Mouse (Mus musculus): ENCODE data around the gene Shc2. TPM values are rescaled to one million over a fixed set of nuclear protein-coding genes. Genes with fewer than 3 reads are reported as not detected.

Shc2 gene
- polyA plus RNA-seq, 1 experiment from 2014 or later, result 6.5 TPM

DNA sequence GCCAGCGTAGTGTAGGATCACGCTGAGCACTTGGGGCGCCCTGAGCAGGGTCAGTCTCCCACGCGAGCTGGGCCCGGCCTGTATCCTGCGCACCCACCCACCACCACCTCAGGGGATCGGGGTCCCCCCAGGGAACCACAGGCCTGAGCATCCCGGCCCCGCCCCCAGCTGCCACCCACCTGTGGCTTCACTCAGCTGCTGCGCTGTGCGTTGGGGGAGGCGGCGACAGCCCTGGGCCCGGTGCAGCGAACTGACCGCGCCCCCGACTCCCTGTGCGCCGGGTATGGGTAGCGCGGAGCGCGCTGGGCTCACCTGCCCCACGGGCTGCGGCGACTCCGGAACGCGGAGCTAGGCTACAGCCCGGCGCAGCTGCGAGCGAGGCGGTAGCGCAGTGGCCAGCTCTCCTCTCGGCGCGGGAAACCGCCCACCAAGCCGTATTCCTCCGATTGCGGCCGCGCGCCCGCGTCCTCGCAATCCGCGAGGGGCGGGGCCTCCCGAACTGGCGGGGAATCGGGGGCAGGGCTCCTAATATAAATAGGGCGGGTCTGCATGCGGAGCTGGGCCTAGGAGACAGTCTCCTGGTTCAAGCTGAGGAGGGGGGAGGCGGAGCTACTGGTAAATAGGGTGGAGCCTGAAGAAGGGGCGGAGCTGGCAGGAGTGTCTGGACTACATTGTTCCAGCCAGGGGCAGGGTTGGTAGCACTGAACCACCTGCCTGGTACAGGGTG is 24.0 kb downstream of the Shc2 start, which contains the start of gene C2cd4c:
Gene C2cd4c, minus strand, starts transcription at position 448 of the 727 bp plus-strand sequence.
- peaks cover 20% of the 10 kb centered on the region for H3K4me1 ChIP-seq (ENCODE audit: control insufficient read depth, insufficient read depth, low read length)
- no peaks in the 10 kb centered on the region for H3K9me3 ChIP-seq (replicated peaks; ENCODE audit: control insufficient read depth, low read length)
- no peak within 1 kb of the TSS for H3K27ac ChIP-seq (ENCODE audit: low read depth, low read length)
- peak within 1 kb of the TSS; percentile 61 for H3K9ac ChIP-seq (ENCODE audit: low read length)
- DNase-seq (ENCODE audit: low spot score) (peak; percentile 81), ATAC-seq (peak; percentile 81)
- WGBS, result 1% methylated on average over 60 of the region's 60 CpGs
- peaks cover 27% of the 10 kb centered on the region for H3K27me3 ChIP-seq (replicated peaks; ENCODE audit: control insufficient read depth, insufficient read depth, low read length)
- H3K4me2 ChIP-seq (ENCODE audit: low read length), result peak within 1 kb of the TSS; percentile 93
- H3K36me3 ChIP-seq (ENCODE audit: control insufficient read depth, insufficient read depth, low read length), result no peaks in the 10 kb centered on the region
- peak within 1 kb of the TSS; percentile 51 for H3K4me3 ChIP-seq (ENCODE audit: low read depth, low read length)

DNA sequence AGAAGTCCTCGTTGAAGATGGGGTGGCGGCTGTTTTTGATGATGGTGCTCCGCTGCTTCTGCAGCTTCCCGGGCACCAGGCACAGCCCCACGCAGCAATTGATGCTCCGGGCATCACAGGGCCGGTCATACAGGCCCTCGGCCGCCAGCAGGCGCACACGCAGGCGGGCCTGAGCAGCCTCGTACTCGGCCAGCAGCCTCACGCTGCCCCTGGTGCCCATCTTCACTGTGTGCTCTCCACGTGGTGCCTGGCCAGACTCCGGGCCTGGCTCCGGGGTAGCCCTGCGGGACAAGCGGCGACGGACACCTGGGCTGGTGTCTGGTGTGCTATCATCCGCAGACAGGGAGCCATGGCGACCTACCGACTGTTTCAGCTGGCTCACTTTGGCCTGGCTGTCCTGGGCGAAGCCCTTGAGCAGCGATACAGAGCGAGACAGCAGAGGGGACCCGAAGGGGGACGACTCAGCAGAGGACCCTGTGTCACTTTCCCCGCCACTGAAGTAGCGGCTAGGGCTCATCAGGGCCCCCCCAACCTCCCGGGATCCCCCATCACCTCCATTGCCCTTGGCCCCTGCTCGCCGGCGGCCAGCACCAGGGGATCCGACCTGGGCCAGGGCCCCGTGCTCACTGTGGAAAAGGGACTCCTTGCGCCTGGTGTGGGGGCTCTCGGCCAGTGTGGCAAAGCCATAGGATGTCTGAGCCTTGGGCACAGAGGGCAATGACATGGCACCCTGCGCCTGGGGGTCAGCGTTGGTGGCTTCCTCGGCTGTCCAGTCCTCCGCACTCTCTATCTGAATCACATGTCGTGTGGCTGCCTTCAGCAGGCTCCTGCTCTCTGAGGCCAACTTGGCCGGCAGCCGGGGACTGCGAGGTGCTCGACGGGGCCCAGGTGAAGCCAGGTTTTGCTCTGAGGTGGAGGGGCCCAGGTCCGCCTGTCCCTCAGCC is 25.3 kb downstream of the Shc2 start:
- ATAC-seq, result peak; percentile 33
- peak; percentile 38 for DNase-seq (ENCODE audit: low spot score)
- WGBS, result 10% methylated on average over 51 of the region's 51 CpGs
- peaks cover 27% of the 10 kb centered on the region for H3K27me3 ChIP-seq (replicated peaks; ENCODE audit: control insufficient read depth, insufficient read depth, low read length)
- H3K4me1 ChIP-seq (ENCODE audit: control insufficient read depth, insufficient read depth, low read length), result peaks cover 20% of the 10 kb centered on the region
- peak overlapping the region; percentile 10; the same call in 1 of the 2 replicates for H3K4me3 ChIP-seq (ENCODE audit: low read depth, low read length)
- H3K9me3 ChIP-seq (replicated peaks; ENCODE audit: control insufficient read depth, low read length), result no peaks in the 10 kb centered on the region
- no peaks in the 10 kb centered on the region for H3K36me3 ChIP-seq (ENCODE audit: control insufficient read depth, insufficient read depth, low read length)
- no peak overlapping the region; the same call in none of the 2 replicates for H3K9ac ChIP-seq (ENCODE audit: low read length)
- H3K27ac ChIP-seq (ENCODE audit: low read depth, low read length), result no peak overlapping the region
- peak overlapping the region; percentile 40; the same call in 1 of the 2 replicates for H3K4me2 ChIP-seq (ENCODE audit: low read length)

DNA sequence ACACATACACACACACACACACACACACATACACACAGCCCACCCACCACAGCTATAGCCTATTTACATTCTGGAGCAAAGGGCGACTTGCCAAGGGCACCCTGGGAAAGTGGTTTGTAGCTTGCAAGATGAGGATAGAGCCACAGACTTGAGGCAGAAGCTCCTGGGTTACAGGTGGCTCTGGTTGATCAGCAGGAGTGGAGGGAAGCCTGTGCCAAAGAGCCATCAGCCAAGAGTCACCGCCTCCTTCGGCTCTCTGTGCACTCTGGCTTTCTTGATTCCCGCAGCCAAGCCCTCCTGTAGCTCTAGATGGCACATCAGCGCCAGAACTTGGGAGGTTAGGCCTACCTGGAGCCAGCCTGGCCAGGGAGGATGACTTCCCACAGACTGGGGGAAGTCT is 26.4 kb downstream of the Shc2 start:
- Histone ChIP-seq H3K27ac (ENCODE audit: low read depth, low read length) (no peak overlapping the region), H3K4me3 (ENCODE audit: low read depth, low read length) (no peak overlapping the region), H3K27me3 (replicated peaks; ENCODE audit: control insufficient read depth, insufficient read depth, low read length) (peaks cover 27% of the 10 kb centered on the region), H3K4me1 (ENCODE audit: control insufficient read depth, insufficient read depth, low read length) (peaks cover 20% of the 10 kb centered on the region), H3K9ac (ENCODE audit: low read length) (no peak overlapping the region), H3K9me3 (replicated peaks; ENCODE audit: control insufficient read depth, low read length) (no peaks in the 10 kb centered on the region), H3K4me2 (ENCODE audit: low read length) (no peak overlapping the region), H3K36me3 (ENCODE audit: control insufficient read depth, insufficient read depth, low read length) (no peaks in the 10 kb centered on the region)
- DNase-seq (ENCODE audit: low spot score) (no peak), ATAC-seq (no peak)
- WGBS, result 28% methylated on average over 5 of the region's 5 CpGs

DNA sequence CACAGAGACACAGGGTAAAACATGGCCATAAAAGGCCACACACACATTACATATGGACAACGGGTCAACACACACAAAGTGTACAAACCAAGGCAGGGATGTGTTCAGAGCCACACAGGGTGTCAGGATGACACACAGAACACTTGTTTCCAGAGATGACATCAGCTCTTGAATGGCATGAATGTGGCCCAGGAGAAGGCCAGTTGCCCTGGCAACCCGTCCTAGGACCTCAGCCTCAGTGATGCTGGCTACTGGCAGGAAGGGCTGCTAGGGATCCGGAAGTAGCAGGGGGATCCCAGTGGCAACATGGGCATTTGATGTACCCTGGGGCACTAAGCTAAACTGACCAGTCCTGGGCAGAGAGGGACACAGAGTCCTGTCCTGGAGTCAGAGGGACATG is 28.4 kb downstream of the Shc2 start:
- Histone ChIP-seq H3K4me3 (ENCODE audit: low read depth, low read length) (no peak overlapping the region), H3K27me3 (replicated peaks; ENCODE audit: control insufficient read depth, insufficient read depth, low read length) (peaks cover 27% of the 10 kb centered on the region), H3K9me3 (replicated peaks; ENCODE audit: control insufficient read depth, low read length) (no peaks in the 10 kb centered on the region), H3K4me2 (ENCODE audit: low read length) (no peak overlapping the region), H3K9ac (ENCODE audit: low read length) (no peak overlapping the region), H3K36me3 (ENCODE audit: control insufficient read depth, insufficient read depth, low read length) (no peaks in the 10 kb centered on the region), H3K4me1 (ENCODE audit: control insufficient read depth, insufficient read depth, low read length) (peaks cover 20% of the 10 kb centered on the region), H3K27ac (ENCODE audit: low read depth, low read length) (no peak overlapping the region)
- 74% methylated on average over 3 of the region's 3 CpGs for WGBS
- no peak for DNase-seq (ENCODE audit: low spot score)
- ATAC-seq, result no peak

DNA sequence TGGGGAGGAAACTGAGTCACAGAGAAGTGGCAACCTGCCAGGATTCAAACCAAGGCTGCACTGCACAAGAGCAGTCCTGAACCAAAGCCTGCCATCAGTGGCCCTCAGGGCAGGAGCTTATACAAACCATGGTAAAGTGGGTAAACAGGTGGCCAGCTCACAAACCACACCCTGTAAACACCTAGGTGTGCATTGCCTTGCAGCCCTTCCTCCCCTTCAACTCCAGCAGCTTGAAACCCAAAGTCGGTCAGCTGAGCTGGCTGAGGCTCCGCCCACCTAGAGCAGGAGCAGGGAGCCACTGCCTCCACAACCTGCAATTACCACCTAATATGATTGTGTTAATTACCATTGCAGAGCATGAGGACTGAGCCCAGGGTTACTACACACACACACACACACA is 29.8 kb downstream of the Shc2 start:
- Histone ChIP-seq H3K4me3 (ENCODE audit: low read depth, low read length) (no peak overlapping the region), H3K27me3 (replicated peaks; ENCODE audit: control insufficient read depth, insufficient read depth, low read length) (peaks cover 17% of the 10 kb centered on the region), H3K27ac (ENCODE audit: low read depth, low read length) (no peak overlapping the region), H3K9ac (ENCODE audit: low read length) (no peak overlapping the region), H3K9me3 (replicated peaks; ENCODE audit: control insufficient read depth, low read length) (no peaks in the 10 kb centered on the region), H3K36me3 (ENCODE audit: control insufficient read depth, insufficient read depth, low read length) (no peaks in the 10 kb centered on the region), H3K4me1 (ENCODE audit: control insufficient read depth, insufficient read depth, low read length) (peaks cover 9% of the 10 kb centered on the region), H3K4me2 (ENCODE audit: low read length) (no peak overlapping the region)
- DNase-seq (ENCODE audit: low spot score), result no peak
- no peak for ATAC-seq
- 48% methylated on average over 2 of the region's 2 CpGs for WGBS

DNA sequence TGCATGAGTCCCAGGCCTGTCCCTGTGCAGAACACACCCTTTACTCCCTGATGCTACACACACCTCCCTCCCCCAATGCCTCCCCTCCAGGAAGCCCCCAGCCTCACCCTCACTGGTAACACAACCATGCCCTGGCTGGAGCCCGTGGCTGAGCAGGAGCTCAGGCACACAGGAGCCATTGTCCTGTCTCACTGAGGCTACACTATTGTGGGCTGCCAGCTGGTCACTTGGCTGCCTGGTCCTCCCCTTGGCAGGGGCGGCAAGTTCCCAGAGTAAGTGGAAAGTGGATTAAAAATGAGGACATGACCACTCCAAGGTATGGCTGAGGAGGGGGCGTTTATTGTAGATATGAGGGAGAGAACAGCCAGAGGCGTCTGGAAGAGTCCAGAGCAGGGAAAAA is 31.2 kb downstream of the Shc2 start:
- H3K9me3 ChIP-seq (replicated peaks; ENCODE audit: control insufficient read depth, low read length), result no peaks in the 10 kb centered on the region
- 61% methylated on average over 4 of the region's 4 CpGs for WGBS
- H3K27me3 ChIP-seq (replicated peaks; ENCODE audit: control insufficient read depth, insufficient read depth, low read length), result 0 out of 2 replicates have a peak, but pooled peaks cover 6% of the 10 kb centered on the region
- no peak overlapping the region for H3K9ac ChIP-seq (ENCODE audit: low read length)
- H3K27ac ChIP-seq (ENCODE audit: low read depth, low read length), result no peak overlapping the region
- no peak overlapping the region for H3K4me3 ChIP-seq (ENCODE audit: low read depth, low read length)
- no peak overlapping the region for H3K4me2 ChIP-seq (ENCODE audit: low read length)
- no peaks in the 10 kb centered on the region for H3K4me1 ChIP-seq (ENCODE audit: control insufficient read depth, insufficient read depth, low read length)
- ATAC-seq (no peak), DNase-seq (ENCODE audit: low spot score) (no peak)
- H3K36me3 ChIP-seq (ENCODE audit: control insufficient read depth, insufficient read depth, low read length), result no peaks in the 10 kb centered on the region

DNA sequence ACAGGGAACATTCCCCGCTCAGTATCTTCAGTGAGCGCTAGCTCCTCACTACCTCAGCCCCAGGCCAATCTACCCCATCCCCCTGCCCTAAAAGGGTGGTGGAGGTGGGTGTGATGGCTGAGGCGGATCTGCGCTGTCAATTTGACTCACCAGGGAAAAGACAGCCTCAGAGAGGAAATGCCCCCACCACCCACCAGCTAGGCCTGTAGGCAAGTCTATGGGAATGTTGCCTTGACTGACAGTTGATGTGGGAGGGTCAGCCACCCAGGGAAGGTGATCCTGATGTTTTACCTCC is 39.8 kb downstream of the Shc2 start:
- Histone ChIP-seq H3K9ac (ENCODE audit: low read length) (no peak overlapping the region), H3K4me1 (ENCODE audit: control insufficient read depth, insufficient read depth, low read length) (no peaks in the 10 kb centered on the region), H3K36me3 (ENCODE audit: control insufficient read depth, insufficient read depth, low read length) (no peaks in the 10 kb centered on the region), H3K27me3 (replicated peaks; ENCODE audit: control insufficient read depth, insufficient read depth, low read length) (no peaks in the 10 kb centered on the region), H3K9me3 (replicated peaks; ENCODE audit: control insufficient read depth, low read length) (no peaks in the 10 kb centered on the region), H3K4me2 (ENCODE audit: low read length) (no peak overlapping the region), H3K27ac (ENCODE audit: low read depth, low read length) (no peak overlapping the region), H3K4me3 (ENCODE audit: low read depth, low read length) (no peak overlapping the region)
- WGBS, result 76% methylated on average over 4 of the region's 4 CpGs
- ATAC-seq, result no peak
- no peak for DNase-seq (ENCODE audit: low spot score)

DNA sequence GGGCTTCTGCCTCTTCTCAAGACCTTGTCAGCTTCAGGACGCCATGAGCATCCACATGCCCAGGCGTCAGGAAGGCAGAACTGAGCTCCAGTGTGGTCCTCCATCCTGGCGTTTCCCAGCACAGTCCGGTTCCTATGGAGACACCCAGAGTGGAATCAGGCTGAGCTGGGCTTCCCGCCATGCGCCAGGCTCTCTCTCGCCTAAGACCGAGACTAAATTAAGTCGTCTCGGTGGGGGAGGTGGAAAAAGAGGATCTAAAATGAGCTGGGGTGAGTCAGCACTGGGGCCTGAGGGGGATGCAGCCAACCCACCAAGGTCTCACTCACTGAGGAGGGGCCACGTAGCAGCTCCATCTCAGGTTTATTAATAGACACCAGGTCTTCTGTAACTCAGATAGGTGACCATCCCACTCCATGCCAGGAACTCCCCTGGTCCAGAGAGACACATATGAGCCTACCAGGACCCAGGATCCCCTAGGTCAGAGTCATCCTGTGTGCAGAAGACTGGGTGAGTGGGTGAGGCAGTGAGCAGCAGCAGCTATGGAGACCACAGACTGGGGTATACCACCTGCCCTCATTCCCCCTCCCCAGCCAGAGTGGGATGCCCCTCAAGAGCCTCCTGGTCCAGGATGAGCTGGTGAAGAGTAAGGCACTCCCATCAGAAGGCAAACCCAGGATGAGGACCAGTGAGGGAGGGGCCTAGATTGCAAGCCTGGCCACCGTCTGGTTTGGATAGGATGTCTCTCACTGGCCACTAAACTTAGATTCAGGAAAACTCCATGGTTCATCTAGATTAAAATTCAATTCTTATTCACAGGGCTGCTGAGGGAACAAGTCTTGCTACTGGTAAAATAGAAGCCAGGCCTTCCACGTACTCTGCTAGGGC is 40.4 kb downstream of the Shc2 start:
- Histone ChIP-seq H3K4me2 (ENCODE audit: low read length) (no peak overlapping the region), H3K4me3 (ENCODE audit: low read depth, low read length) (no peak overlapping the region), H3K36me3 (ENCODE audit: control insufficient read depth, insufficient read depth, low read length) (no peaks in the 10 kb centered on the region), H3K4me1 (ENCODE audit: control insufficient read depth, insufficient read depth, low read length) (no peaks in the 10 kb centered on the region), H3K27ac (ENCODE audit: low read depth, low read length) (no peak overlapping the region), H3K9me3 (replicated peaks; ENCODE audit: control insufficient read depth, low read length) (no peaks in the 10 kb centered on the region), H3K9ac (ENCODE audit: low read length) (no peak overlapping the region), H3K27me3 (replicated peaks; ENCODE audit: control insufficient read depth, insufficient read depth, low read length) (no peaks in the 10 kb centered on the region)
- ATAC-seq (no peak), DNase-seq (ENCODE audit: low spot score) (no peak)
- 31% methylated on average over 13 of the region's 13 CpGs for WGBS

Measured in forebrain, embryonic 14.5 days (tissue).